Mouse (Mus musculus) MEL (cell line): ENCODE results near the gene Avl9. TPM values are rescaled to one million over a fixed set of nuclear protein-coding genes. Genes with fewer than 3 reads are reported as not detected.

ENCODE experiments used
- DNase-seq: peaks from one replicate; pipeline ENCODE4 v3.0.0; 2011; ENCODE audit warnings: low read depth, low spot score
- H3K27ac ChIP-seq: 2 replicates; pipeline ENCODE4 v1.5.1; 2012; ENCODE audit warnings: low read depth, mild to moderate bottlenecking, control low read depth, low read length, moderate library complexity; ENCODE audit not compliant: control insufficient read depth
- H3K27me3 ChIP-seq, 2 experiments: fragments of 150-350 bp in 1 of 2; sonication (generic) in 1 of 2; 2 replicates each; pipeline ENCODE4 v1.6.1; 2012; ENCODE audit warnings: low read length in 2 of 2, mild to moderate bottlenecking in 2 of 2, improper control_type of control experiment in 1 of 2, moderate library complexity in 1 of 2; ENCODE audit not compliant: insufficient read depth in 2 of 2, control insufficient read depth in 1 of 2
- H3K36me3 ChIP-seq, 2 experiments: 2 replicates each; pipeline ENCODE4 v1.6.1; 2012 to 2014; ENCODE audit warnings: low read length in 2 of 2, improper control_type of control experiment in 1 of 2, inconsistent platforms in 1 of 2, mild to moderate bottlenecking in 1 of 2; ENCODE audit not compliant: insufficient read depth in 2 of 2, control insufficient read depth in 1 of 2
- H3K4me1 ChIP-seq, 2 experiments: fragments of 150-350 bp in 1 of 2; sonication (generic) in 1 of 2; 2 replicates each; pipeline ENCODE4 v1.6.1; 2012; ENCODE audit warnings: low read length in 2 of 2, improper control_type of control experiment in 1 of 2, mild to moderate bottlenecking in 1 of 2; ENCODE audit not compliant: insufficient read depth in 2 of 2, control insufficient read depth in 1 of 2
- H3K4me3 ChIP-seq, 2 experiments: fragments of 150-350 bp in 1 of 2; sonication (generic) in 1 of 2; 2 replicates each; pipeline ENCODE4 v1.5.1; 2012; ENCODE audit warnings: low read depth in 2 of 2, low read length in 2 of 2, mild to moderate bottlenecking in 2 of 2, moderate library complexity in 2 of 2, control low read depth in 1 of 2, improper control_type of control experiment in 1 of 2; ENCODE audit not compliant: control insufficient read depth in 1 of 2, insufficient read depth in 1 of 2
- H3K79me2 ChIP-seq: 2 replicates; pipeline ENCODE4 v1.6.1; 2012; ENCODE audit warnings: mild to moderate bottlenecking, low read length, moderate library complexity; ENCODE audit not compliant: control insufficient read depth, poor library complexity, insufficient read depth
- H3K9ac ChIP-seq: 2 replicates; pipeline ENCODE4 v1.6.1; 2012; ENCODE audit warnings: low read depth, mild to moderate bottlenecking, control low read depth, low read length, moderate library complexity; ENCODE audit not compliant: control insufficient read depth, poor library complexity, severe bottlenecking
- H3K9me3 ChIP-seq: fragments of 150-350 bp; sonication (generic); replicated peaks from 2 replicates; pipeline ENCODE4 v1.6.1; 2012; ENCODE audit warnings: mild to moderate bottlenecking, low read length, improper control_type of control experiment, moderate library complexity; ENCODE audit not compliant: insufficient read depth
- CHD1 ChIP-seq: IDR thresholded peaks from 2 replicates; pipeline ENCODE4 v1.6.1; 2012; ENCODE audit warnings: low read depth, mild to moderate bottlenecking, inconsistent platforms, low read length, improper control_type of control experiment
- CHD2 ChIP-seq: IDR thresholded peaks from 2 replicates; pipeline ENCODE4 v1.6.1; 2011; ENCODE audit warnings: low read length, improper control_type of control experiment
- CTCF ChIP-seq, 3 experiments: IDR thresholded peaks in 2 of 3; conservative IDR thresholded peaks in 1 of 3; 2 replicates each; pipeline ENCODE4 v1.5.1; 2011 to 2012; ENCODE audit warnings: low read length in 3 of 3, low read depth in 2 of 3, mild to moderate bottlenecking in 2 of 3, improper control_type of control experiment in 1 of 3, inconsistent platforms in 1 of 3, mixed read lengths in 1 of 3, moderate library complexity in 1 of 3; ENCODE audit not compliant: control insufficient read depth in 1 of 3, insufficient read depth in 1 of 3, poor library complexity in 1 of 3, severe bottlenecking in 1 of 3
- E2F4 ChIP-seq: IDR thresholded peaks from 2 replicates; pipeline ENCODE4 v1.6.1; 2011; ENCODE audit warnings: low read depth, low read length, improper control_type of control experiment, borderline replicate concordance
- ETS1 ChIP-seq: IDR thresholded peaks from 2 replicates; pipeline ENCODE4 v1.6.1; 2012; ENCODE audit warnings: low read depth, mild to moderate bottlenecking, inconsistent platforms, low read length, improper control_type of control experiment, moderate library complexity
- GATA1 ChIP-seq: IDR thresholded peaks from 2 replicates; pipeline ENCODE4 v1.6.1; 2011; ENCODE audit warnings: low read depth, low read length, improper control_type of control experiment
- HCFC1 ChIP-seq: IDR thresholded peaks from 2 replicates; pipeline ENCODE4 v1.6.1; 2012; ENCODE audit warnings: low read depth, mild to moderate bottlenecking, inconsistent platforms, low read length, improper control_type of control experiment, moderate library complexity
- MAFK ChIP-seq: IDR thresholded peaks from 2 replicates; pipeline ENCODE4 v1.6.1; 2011; ENCODE audit warnings: low read depth, mild to moderate bottlenecking, low read length, improper control_type of control experiment, borderline replicate concordance
- MAZ ChIP-seq: IDR thresholded peaks from 2 replicates; pipeline ENCODE4 v1.6.1; 2012; ENCODE audit warnings: low read depth, mild to moderate bottlenecking, inconsistent platforms, low read length, improper control_type of control experiment
- MEF2A ChIP-seq: IDR thresholded peaks from 2 replicates; pipeline ENCODE4 v1.6.1; 2014; ENCODE audit warnings: low read depth, mild to moderate bottlenecking, inconsistent platforms, low read length, improper control_type of control experiment; ENCODE audit not compliant: poor library complexity, insufficient replicate concordance, severe bottlenecking; ENCODE audit errors: extremely low read depth
- MYC ChIP-seq: IDR thresholded peaks from 2 replicates; pipeline ENCODE4 v1.6.1; 2011; ENCODE audit warnings: low read depth, mild to moderate bottlenecking, low read length, improper control_type of control experiment, moderate library complexity
- POLR2A ChIP-seq, 2 experiments: IDR thresholded peaks; 2 replicates each; pipeline ENCODE4 v1.6.1; 2011 to 2012; ENCODE audit warnings: low read length in 2 of 2, mild to moderate bottlenecking in 2 of 2, control low read depth in 1 of 2, improper control_type of control experiment in 1 of 2, low read depth in 1 of 2, moderate library complexity in 1 of 2; ENCODE audit not compliant: control insufficient read depth in 1 of 2, insufficient read depth in 1 of 2, poor library complexity in 1 of 2
- POLR2AphosphoS2 ChIP-seq: IDR thresholded peaks from 2 replicates; pipeline ENCODE4 v1.6.1; 2011; ENCODE audit warnings: low read length, improper control_type of control experiment
- RAD21 ChIP-seq: IDR thresholded peaks from 2 replicates; pipeline ENCODE4 v1.6.1; 2011; ENCODE audit warnings: mild to moderate bottlenecking, low read depth, low read length, improper control_type of control experiment
- RCOR1 ChIP-seq: IDR thresholded peaks from 2 replicates; pipeline ENCODE4 v1.6.1; 2012; ENCODE audit warnings: low read depth, mild to moderate bottlenecking, inconsistent platforms, low read length, improper control_type of control experiment
- SMC3 ChIP-seq: IDR thresholded peaks from 2 replicates; pipeline ENCODE4 v1.6.1; 2011; ENCODE audit warnings: low read depth, low read length, improper control_type of control experiment
- TAL1 ChIP-seq: IDR thresholded peaks from 2 replicates; pipeline ENCODE4 v1.6.1; 2012; ENCODE audit warnings: mild to moderate bottlenecking, inconsistent platforms, low read length, moderate library complexity, mixed read lengths
- UBTF ChIP-seq: IDR thresholded peaks from 2 replicates; pipeline ENCODE4 v1.6.1; 2012; ENCODE audit warnings: low read depth, mild to moderate bottlenecking, inconsistent platforms, low read length, improper control_type of control experiment, moderate library complexity, borderline replicate concordance; ENCODE audit not compliant: insufficient read depth
- USF2 ChIP-seq, 2 experiments: IDR thresholded peaks; 2 replicates each; pipeline ENCODE4 v1.6.1; 2011 to 2012; ENCODE audit warnings: improper control_type of control experiment in 2 of 2, low read length in 2 of 2, borderline replicate concordance in 1 of 2, inconsistent platforms in 1 of 2, low read depth in 1 of 2, mild to moderate bottlenecking in 1 of 2; ENCODE audit not compliant: insufficient read depth in 1 of 2
- ZNF384 ChIP-seq: IDR thresholded peaks from 2 replicates; pipeline ENCODE4 v1.6.1; 2012; ENCODE audit warnings: low read depth, mild to moderate bottlenecking, inconsistent platforms, low read length, improper control_type of control experiment
- polyA plus RNA-seq, 2 experiments: library from polyadenylated mRNA; stranded (reverse) in 1 of 2; unstranded in 1 of 2; fragments of >175 nt in 1 of 2; fragments of >200 nt in 1 of 2; gene quantifications; 2 replicates each; pipeline versions ENCODE4 v1.2.1 to v1.2.4; 2012; ENCODE audit warnings: low replicate concordance in 2 of 2, low read depth in 1 of 2; ENCODE audit not compliant: insufficient read length in 2 of 2, insufficient read depth in 1 of 2, missing spikeins in 1 of 2
- total RNA-seq: library from RNA; depleted of rRNA; stranded (reverse); fragments of 300-350 nt; gene quantifications from 2 replicates; pipeline ENCODE4 v1.2.3, GENCODE M21; 2012

Gene Avl9
- total and polyA plus RNA-seq, 3 experiments, result 7.7 to 7.9 TPM; not detected in 1

GRCm38 (mm10) chr6:56756117-56756516 is 41.4 kb downstream of the Avl9 start:
- Histone ChIP-seq H3K4me1 (no peaks in the 10 kb centered on the region), H3K9me3 (no peaks in the 10 kb centered on the region), H3K9ac (no peak overlapping the region), H3K4me3 (no peak overlapping the region), H3K27me3 (no peaks in the 10 kb centered on the region), H3K36me3 (peaks cover 0 to 16% of the 10 kb centered on the region in 2 experiments; a peak in 2 of 4 replicates), H3K79me2 (no peaks in the 10 kb centered on the region), H3K27ac (no peak overlapping the region)
- DNase-seq, result no peak
- no peak for TF ChIP-seq POLR2AphosphoS2
- no peak for TF ChIP-seq POLR2A (IDR thresholded peaks at IDR 0.05; ENCODE audit: control insufficient read depth in 1 of 2, insufficient read depth in 1 of 2, low read depth in 1 of 2, low read length in 2 of 2, poor library complexity in 1 of 2)
- TF ChIP-seq HCFC1, result no peak

- Histone ChIP-seq H3K4me1 (no peaks in the 10 kb centered on the region), H3K9ac (no peak overlapping the region), H3K4me3 (no peak overlapping the region), H3K9me3 (no peaks in the 10 kb centered on the region), H3K36me3 (peaks cover 0 to 11% of the 10 kb centered on the region in 2 experiments; a peak in 2 of 4 replicates), H3K27me3 (no peaks in the 10 kb centered on the region), H3K79me2 (no peaks in the 10 kb centered on the region), H3K27ac (no peak overlapping the region)
- DNase-seq, result no peak
- TF ChIP-seq MAZ, result no peak
- no peak for TF ChIP-seq CHD1
- no peak for TF ChIP-seq TAL1
- TF ChIP-seq MYC, result no peak
- TF ChIP-seq GATA1, result no peak
- no peak for TF ChIP-seq USF2 (IDR thresholded peaks at IDR 0.05; ENCODE audit: borderline replicate concordance in 1 of 2, insufficient read depth in 1 of 2, low read depth in 1 of 2, low read length in 2 of 2)
Observed at GRCm38 (mm10) chr6:56759324-56759723, 44.6 kb downstream of the Avl9 start.

GRCm38 (mm10) chr6:56765265-56765664 is 50.6 kb downstream of the Avl9 start:
- H3K9me3 ChIP-seq, result no peaks in the 10 kb centered on the region
- no peak overlapping the region for H3K27ac ChIP-seq
- H3K36me3 ChIP-seq, result no peaks in the 10 kb centered on the region
- TF ChIP-seq RCOR1, result no peak
- no peak for TF ChIP-seq MAFK
- no peak for TF ChIP-seq MYC
- TF ChIP-seq ZNF384, result no peak
- no peak for TF ChIP-seq SMC3
- TF ChIP-seq ETS1, result no peak
- no peak for TF ChIP-seq POLR2AphosphoS2
- no peak for TF ChIP-seq CHD2
- TF ChIP-seq RAD21, result no peak
- no peak for TF ChIP-seq MEF2A
- TF ChIP-seq E2F4, result no peak
- TF ChIP-seq TAL1, result no peak
- TF ChIP-seq CTCF (IDR thresholded peaks at IDR 0.05 in 2 of 3, conservative IDR thresholded peaks at IDR 0.05 in 1 of 3; ENCODE audit: control insufficient read depth in 1 of 3, insufficient read depth in 1 of 3, low read depth in 2 of 3, low read length in 3 of 3, poor library complexity in 1 of 3, severe bottlenecking in 1 of 3), result no peak
- no peak for TF ChIP-seq HCFC1
- no peak for TF ChIP-seq UBTF
- TF ChIP-seq, all 39 proteins: peak for 0
- no peaks in the 10 kb centered on the region for H3K27me3 ChIP-seq
- no peaks in the 10 kb centered on the region for H3K79me2 ChIP-seq
- no peaks in the 10 kb centered on the region for H3K4me1 ChIP-seq
- H3K9ac ChIP-seq, result no peak overlapping the region
- no peak for DNase-seq
- H3K4me3 ChIP-seq, result no peak overlapping the region
